Mouse (Mus musculus) lung, embryonic 14.5 days (tissue): ENCODE measurements at regions not wholly inside any gene's neighbourhood (a gene's known extent, or its start where the extent isn't known, plus 50 kb on each side); places are given as distances from the start of the nearest gene placed in this dataset.

Experiments
- ATAC-seq: fragments of 200-750 bp; cut with Nextera tagmentation; 2 replicates; pipeline ENCODE4 v1.8.0; 2017; ENCODE audit warnings: mild to moderate bottlenecking, moderate TSS enrichment, moderate library complexity; ENCODE audit not compliant: insufficient read depth
- DNase-seq: peaks from one replicate; pipeline ENCODE4 v3.0.0-alpha.2; 2015
- H3K27ac ChIP-seq: fragments of 300-500 bp; sonication (generic); 2 replicates; pipeline ENCODE4 v1.5.1; 2014; ENCODE audit warnings: low read depth, mild to moderate bottlenecking, moderate library complexity
- H3K27me3 ChIP-seq: fragments of 300-500 bp; sonication (generic); 2 replicates; pipeline ENCODE4 v1.6.1; 2014; ENCODE audit warnings: low read length, control low read depth; ENCODE audit not compliant: insufficient read depth
- H3K36me3 ChIP-seq: fragments of 300-500 bp; sonication (generic); 2 replicates; pipeline ENCODE4 v1.6.1; 2014; ENCODE audit warnings: control low read depth; ENCODE audit not compliant: insufficient read depth
- H3K4me1 ChIP-seq: fragments of 300-500 bp; sonication (generic); 2 replicates; pipeline ENCODE4 v1.6.1; 2014; ENCODE audit warnings: antibody characterized with exemption, control low read depth; ENCODE audit not compliant: insufficient read depth
- H3K4me2 ChIP-seq: fragments of 300-500 bp; sonication (generic); 2 replicates; pipeline ENCODE4 v1.6.1; 2014; ENCODE audit warnings: mild to moderate bottlenecking
- H3K4me3 ChIP-seq: fragments of 300-500 bp; sonication (generic); 2 replicates; pipeline ENCODE4 v1.5.1; 2014; ENCODE audit warnings: low read depth, low read length
- H3K9ac ChIP-seq: fragments of 300-500 bp; sonication (generic); 2 replicates; pipeline ENCODE4 v1.6.1; 2014
- H3K9me3 ChIP-seq: fragments of 300-500 bp; sonication (generic); 2 replicates; pipeline ENCODE4 v1.6.1; 2016; ENCODE audit warnings: low read depth, low read length, control low read depth
- CTCF ChIP-seq: IDR thresholded peaks from 2 replicates; pipeline ENCODE4 v1.5.1; 2016; ENCODE audit warnings: antibody characterized with exemption, low read depth
- WGBS: fragments of 180-500 bp; shearing (Covaris S2); extraction: QIAGEN DNeasy Blood & Tissue Kit; methylation state at CpG from one replicate; pipeline ENCODE4 v1.1.7; 2014; 5-methylcytosine and 5-hydroxymethylcytosine counted together

GRCm38 (mm10) chr13:110570386-110570785 is 175.5 kb downstream of the Plk2 start:
- Histone ChIP-seq H3K4me2 (no peak overlapping the region), H3K9me3 (no peaks in the 10 kb centered on the region), H3K4me1 (no peaks in the 10 kb centered on the region), H3K36me3 (no peaks in the 10 kb centered on the region), H3K4me3 (no peak overlapping the region), H3K27ac (no peak overlapping the region), H3K9ac (no peak overlapping the region), H3K27me3 (no peaks in the 10 kb centered on the region)
- DNase-seq (no peak), ATAC-seq (no peak)
- TF ChIP-seq CTCF = no peak

GRCm38 (mm10) chr13:110573360-110574065 is 178.7 kb downstream of the Plk2 start:
- no peak for TF ChIP-seq CTCF
- Histone ChIP-seq H3K27me3 (no peaks in the 10 kb centered on the region), H3K9me3 (no peaks in the 10 kb centered on the region), H3K4me3 (no peak overlapping the region), H3K4me2 (no peak overlapping the region), H3K36me3 (no peaks in the 10 kb centered on the region), H3K27ac (no peak overlapping the region), H3K4me1 (no peaks in the 10 kb centered on the region), H3K9ac (no peak overlapping the region)
- DNase-seq = no peak
- WGBS = 74% methylated on average over 7 of the region's 7 CpGs
- ATAC-seq = no peak

GRCm38 (mm10) chr13:110574764-110575471 is 180.1 kb downstream of the Plk2 start:
- Histone ChIP-seq H3K4me2 (no peak overlapping the region), H3K4me1 (no peaks in the 10 kb centered on the region), H3K36me3 (no peaks in the 10 kb centered on the region), H3K9ac (no peak overlapping the region), H3K9me3 (no peaks in the 10 kb centered on the region), H3K27ac (no peak overlapping the region), H3K4me3 (no peak overlapping the region), H3K27me3 (no peaks in the 10 kb centered on the region)
- ATAC-seq (no peak), DNase-seq (no peak)
- 61% methylated on average over 6 of the region's 6 CpGs for WGBS
- no peak for TF ChIP-seq CTCF

- H3K4me1 ChIP-seq = no peaks in the 10 kb centered on the region
- no peak overlapping the region for H3K4me3 ChIP-seq
- no peaks in the 10 kb centered on the region for H3K9me3 ChIP-seq
- no peak overlapping the region for H3K27ac ChIP-seq
- no peak overlapping the region for H3K4me2 ChIP-seq
- ATAC-seq (no peak), DNase-seq (no peak)
- no peaks in the 10 kb centered on the region for H3K27me3 ChIP-seq
- H3K9ac ChIP-seq = no peak overlapping the region
- no peaks in the 10 kb centered on the region for H3K36me3 ChIP-seq
- WGBS = 53% methylated on average over 7 of the region's 7 CpGs
- no peak for TF ChIP-seq CTCF
Observed at GRCm38 (mm10) chr13:110578159-110578558, 183.3 kb downstream of the Plk2 start.

GRCm38 (mm10) chr13:110580166-110580565 is 185.3 kb downstream of the Plk2 start:
- Histone ChIP-seq H3K27ac (no peak overlapping the region), H3K4me3 (no peak overlapping the region), H3K4me2 (no peak overlapping the region), H3K4me1 (no peaks in the 10 kb centered on the region), H3K9ac (no peak overlapping the region), H3K36me3 (no peaks in the 10 kb centered on the region), H3K27me3 (no peaks in the 10 kb centered on the region), H3K9me3 (no peaks in the 10 kb centered on the region)
- ATAC-seq (no peak), DNase-seq (no peak)
- no peak for TF ChIP-seq CTCF
- 72% methylated on average over 4 of the region's 4 CpGs for WGBS

- Histone ChIP-seq H3K27me3 (no peaks in the 10 kb centered on the region), H3K9ac (no peak overlapping the region), H3K27ac (no peak overlapping the region), H3K4me1 (no peaks in the 10 kb centered on the region), H3K4me2 (no peak overlapping the region), H3K4me3 (no peak overlapping the region), H3K36me3 (no peaks in the 10 kb centered on the region), H3K9me3 (no peaks in the 10 kb centered on the region)
- no peak for TF ChIP-seq CTCF
- ATAC-seq (no peak), DNase-seq (no peak)
- whole genome bisulfite sequencing = 66% methylated on average over 5 of the region's 5 CpGs
Observed at GRCm38 (mm10) chr13:110580570-110580969, 185.7 kb downstream of the Plk2 start.

- Histone ChIP-seq H3K27me3 (no peaks in the 10 kb centered on the region), H3K9ac (no peak overlapping the region), H3K4me2 (no peak overlapping the region), H3K4me1 (0 out of 2 replicates have a peak, but pooled peaks cover 5% of the 10 kb centered on the region), H3K36me3 (no peaks in the 10 kb centered on the region), H3K4me3 (no peak overlapping the region), H3K9me3 (no peaks in the 10 kb centered on the region), H3K27ac (no peak overlapping the region)
- TF ChIP-seq CTCF = no peak
- DNase-seq (no peak), ATAC-seq (no peak)
- WGBS = 78% methylated on average over 10 of the region's 10 CpGs
Observed at GRCm38 (mm10) chr13:110584765-110585164, 189.9 kb downstream of the Plk2 start.
